Mouse (Mus musculus) intestine, postnatal 0 days (tissue): ENCODE results near the gene Clybl. TPM values are rescaled to one million over a fixed set of nuclear protein-coding genes. Genes with fewer than 3 reads are reported as not detected.

Experiments used
- ATAC-seq: fragments of 200-750 bp; cut with Nextera tagmentation; 2 replicates; pipeline ENCODE4 v1.8.0; 2017; ENCODE audit warnings: mild to moderate bottlenecking, moderate TSS enrichment, moderate library complexity
- H3K27ac ChIP-seq: fragments of 300-500 bp; sonication (generic); 2 replicates; pipeline ENCODE4 v1.5.1; 2014; ENCODE audit warnings: mild to moderate bottlenecking, low read depth, low read length, moderate library complexity
- H3K27me3 ChIP-seq: fragments of 300-500 bp; sonication (generic); replicated peaks from 2 replicates; pipeline ENCODE4 v1.6.1; 2014; ENCODE audit warnings: low read length, mixed read lengths; ENCODE audit not compliant: control insufficient read depth, insufficient read depth
- H3K36me3 ChIP-seq: fragments of 300-500 bp; sonication (generic); 2 replicates; pipeline ENCODE4 v1.6.1; 2014; ENCODE audit warnings: mild to moderate bottlenecking, moderate library complexity; ENCODE audit not compliant: control insufficient read depth, insufficient read depth
- H3K4me1 ChIP-seq: fragments of 300-500 bp; sonication (generic); replicated peaks from 2 replicates; pipeline ENCODE4 v1.6.1; 2014; ENCODE audit warnings: antibody characterized with exemption, low read length, mixed read lengths; ENCODE audit not compliant: control insufficient read depth, insufficient read depth
- H3K4me2 ChIP-seq: fragments of 300-500 bp; sonication (generic); replicated peaks from 2 replicates; pipeline ENCODE4 v1.6.1; 2014; ENCODE audit warnings: low read depth, mild to moderate bottlenecking, moderate library complexity
- H3K4me3 ChIP-seq: fragments of 300-500 bp; sonication (generic); 2 replicates; pipeline ENCODE4 v1.5.1; 2014; ENCODE audit warnings: low read depth, low read length
- H3K9ac ChIP-seq: fragments of 300-500 bp; sonication (generic); 2 replicates; pipeline ENCODE4 v1.6.1; 2014; ENCODE audit warnings: mild to moderate bottlenecking, low read depth, low read length
- H3K9me3 ChIP-seq: fragments of 300-500 bp; sonication (generic); 2 replicates; pipeline ENCODE4 v1.6.1; 2016; ENCODE audit warnings: mixed run types; ENCODE audit not compliant: control insufficient read depth
- CTCF ChIP-seq: sonication (generic); IDR thresholded peaks from 2 replicates; pipeline ENCODE4 v1.5.1; 2016; ENCODE audit warnings: low read depth, mild to moderate bottlenecking, control low read depth, antibody characterized with exemption, moderate library complexity
- WGBS: fragments of 180-500 bp; shearing (Covaris S2); extraction: QIAGEN DNeasy Blood & Tissue Kit; methylation state at CpG from one replicate; pipeline ENCODE4 v1.1.7; 2014; 5-methylcytosine and 5-hydroxymethylcytosine counted together
- polyA plus RNA-seq: library from polyadenylated mRNA; unstranded; fragments of >200 nt; fragmentation: Nextera tagmentation; extraction: Ambion mirVana; gene quantifications from 2 replicates; pipeline ENCODE4 v1.2.1, GENCODE M21; 2015

Gene Clybl
- polyA plus RNA-seq, 1 experiment from 2014 or later, result 22.2 TPM

- Histone ChIP-seq H3K27me3 (no peaks in the 10 kb centered on the region), H3K27ac (no peak overlapping the region), H3K9me3 (no peaks in the 10 kb centered on the region), H3K9ac (no peak overlapping the region), H3K4me3 (no peak overlapping the region), H3K4me1 (no peaks in the 10 kb centered on the region), H3K4me2 (no peak overlapping the region), H3K36me3 (no peaks in the 10 kb centered on the region)
- TF ChIP-seq CTCF, result no peak
- ATAC-seq, result no peak
- WGBS, result 77% methylated on average over 16 of the region's 16 CpGs
Observed at GRCm38 (mm10) chr14:122179262-122179661, 2.2 kb upstream of the Clybl start.

GRCm38 (mm10) chr14:122181815-122182157, 282 bp downstream of the Clybl start:
- Histone ChIP-seq H3K9ac (peak overlapping the region; percentile 67), H3K36me3 (no peaks in the 10 kb centered on the region), H3K27me3 (no peaks in the 10 kb centered on the region), H3K27ac (no peak overlapping the region), H3K9me3 (no peaks in the 10 kb centered on the region), H3K4me3 (peak overlapping the region; percentile 82), H3K4me1 (no peaks in the 10 kb centered on the region), H3K4me2 (peak overlapping the region; percentile 77)
- WGBS, result under 1% methylated on average over 12 of the region's 12 CpGs
- peak; percentile 61 for ATAC-seq
- peak; percentile 37; the same call in 1 of the 2 replicates for TF ChIP-seq CTCF

DNA sequence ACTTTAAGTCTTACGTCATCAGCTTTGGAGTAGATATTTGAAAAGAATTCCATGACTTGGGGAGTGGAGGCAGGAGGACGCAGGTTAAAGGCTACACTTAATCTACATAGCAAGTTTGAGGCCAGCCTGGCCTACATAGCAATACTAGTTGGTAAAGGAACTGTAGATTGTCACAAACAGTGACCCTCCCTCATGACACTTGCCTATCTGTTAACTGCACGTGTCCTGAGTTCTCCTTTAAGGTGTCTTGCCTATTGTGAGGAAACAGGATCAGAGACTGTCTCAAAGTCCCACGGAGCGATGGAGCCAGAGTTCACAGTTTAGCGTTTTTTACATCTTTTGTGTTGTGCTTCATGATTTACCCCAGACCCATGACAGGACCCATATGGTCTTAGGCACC, 716 bp downstream of the Clybl start:
- Histone ChIP-seq H3K9ac (no peak overlapping the region), H3K4me3 (peak overlapping the region; percentile 82; the same call in 1 of the 2 replicates), H3K9me3 (no peaks in the 10 kb centered on the region), H3K4me1 (no peaks in the 10 kb centered on the region), H3K27ac (no peak overlapping the region), H3K36me3 (no peaks in the 10 kb centered on the region), H3K27me3 (no peaks in the 10 kb centered on the region), H3K4me2 (peak overlapping the region; percentile 77)
- no peak for TF ChIP-seq CTCF
- 73% methylated on average over 6 of the region's 6 CpGs for WGBS
- ATAC-seq, result no peak

DNA sequence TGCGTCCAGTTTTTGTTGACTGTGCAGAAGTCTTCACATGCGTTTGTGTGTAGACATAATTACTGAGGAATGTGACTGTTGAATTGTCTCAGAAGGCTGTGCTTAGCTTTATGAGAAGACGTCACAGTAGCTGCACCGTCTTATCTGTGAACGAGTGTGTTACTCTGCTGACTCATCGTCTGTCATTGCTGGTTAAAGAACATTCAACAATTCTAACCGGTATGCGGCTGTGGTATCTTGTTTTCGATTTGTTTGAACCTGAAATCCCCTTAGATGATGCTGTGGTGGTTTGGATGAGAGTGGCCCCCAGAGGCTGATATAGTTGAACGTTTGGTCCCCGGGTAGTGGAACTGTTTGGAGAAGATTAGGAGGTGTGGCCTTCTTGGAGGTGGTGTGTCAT, 2.5 kb downstream of the Clybl start:
- 0 out of 2 replicates have a peak, but pooled peaks have one; percentile 20 for ATAC-seq
- no peaks in the 10 kb centered on the region for H3K4me1 ChIP-seq
- H3K9ac ChIP-seq, result no peak overlapping the region
- no peak for TF ChIP-seq CTCF
- no peak overlapping the region for H3K4me2 ChIP-seq
- H3K36me3 ChIP-seq, result no peaks in the 10 kb centered on the region
- no peaks in the 10 kb centered on the region for H3K27me3 ChIP-seq
- H3K4me3 ChIP-seq, result no peak overlapping the region
- no peak overlapping the region for H3K27ac ChIP-seq
- H3K9me3 ChIP-seq, result no peaks in the 10 kb centered on the region
- 45% methylated on average over 11 of the region's 11 CpGs for WGBS

GRCm38 (mm10) chr14:122188250-122188649, 6.7 kb downstream of the Clybl start:
- Histone ChIP-seq H3K4me1 (no peaks in the 10 kb centered on the region), H3K27ac (no peak overlapping the region)
- 80% methylated on average over 5 of the region's 5 CpGs for WGBS

DNA sequence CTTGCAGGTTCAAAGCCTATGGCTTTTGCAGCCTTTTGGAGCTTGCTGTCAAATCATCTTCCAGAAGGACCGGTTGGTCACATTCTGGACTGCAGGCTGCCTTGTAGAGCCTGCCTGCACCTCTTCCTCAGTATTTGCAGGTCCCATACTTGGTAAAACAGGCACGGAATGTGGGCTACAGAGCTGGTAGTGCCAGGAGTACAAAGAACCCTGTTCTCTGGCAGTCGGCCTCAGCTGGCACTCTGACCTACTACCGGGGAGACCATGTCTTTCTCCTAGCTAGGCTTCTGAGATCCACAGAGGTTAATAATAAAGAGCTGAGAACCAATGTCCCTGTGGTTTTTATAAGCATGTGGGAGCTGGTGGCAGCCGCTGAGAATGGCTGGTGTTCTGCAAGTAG, 8.4 kb downstream of the Clybl start:
- Histone ChIP-seq H3K9ac (no peak overlapping the region), H3K27me3 (no peaks in the 10 kb centered on the region), H3K4me2 (no peak overlapping the region), H3K4me1 (no peaks in the 10 kb centered on the region), H3K9me3 (no peaks in the 10 kb centered on the region), H3K27ac (no peak overlapping the region), H3K4me3 (no peak overlapping the region), H3K36me3 (no peaks in the 10 kb centered on the region)
- no peak for ATAC-seq
- 80% methylated on average over 5 of the region's 5 CpGs for WGBS
- TF ChIP-seq CTCF, result no peak

More at GRCm38 (mm10) chr14:122188250-122188649, 6.7 kb downstream of the Clybl start:
- no peaks in the 10 kb centered on the region for H3K36me3 ChIP-seq
- no peaks in the 10 kb centered on the region for H3K27me3 ChIP-seq
- no peak overlapping the region for H3K4me2 ChIP-seq
- no peak for ATAC-seq
- H3K9me3 ChIP-seq, result no peaks in the 10 kb centered on the region
- H3K4me3 ChIP-seq, result no peak overlapping the region
- H3K9ac ChIP-seq, result no peak overlapping the region
- no peak for TF ChIP-seq CTCF

DNA sequence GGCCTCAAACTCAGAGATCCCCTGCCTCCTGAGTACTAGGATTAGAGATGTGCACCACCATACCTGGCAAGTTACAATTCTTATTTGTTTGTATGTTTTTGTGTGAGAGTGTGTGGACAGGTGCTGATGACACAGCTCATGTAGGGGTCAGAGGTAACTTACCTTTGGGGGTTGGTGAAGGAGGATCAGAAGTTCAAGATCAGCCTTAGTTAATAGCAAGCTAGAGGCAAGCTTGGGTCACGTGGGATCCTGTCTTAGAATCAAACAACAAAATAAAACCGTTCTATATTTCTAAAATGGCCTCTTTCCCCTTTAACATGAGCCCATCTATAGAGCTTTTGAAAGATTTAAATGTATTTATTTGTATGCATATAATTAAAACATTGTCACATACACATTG, 9.0 kb downstream of the Clybl start:
- 28% methylated on average over 2 of the region's 2 CpGs for whole genome bisulfite sequencing
- H3K9ac ChIP-seq, result no peak overlapping the region
- TF ChIP-seq CTCF, result no peak
- no peaks in the 10 kb centered on the region for H3K4me1 ChIP-seq
- H3K27ac ChIP-seq, result no peak overlapping the region
- H3K4me3 ChIP-seq, result no peak overlapping the region
- H3K4me2 ChIP-seq, result no peak overlapping the region
- H3K36me3 ChIP-seq, result no peaks in the 10 kb centered on the region
- ATAC-seq, result no peak
- H3K9me3 ChIP-seq, result no peaks in the 10 kb centered on the region
- no peaks in the 10 kb centered on the region for H3K27me3 ChIP-seq
